Mouse (Mus musculus) splenic B cell, adult 2 months (primary cell): Measurements from ENCODE around the gene Tram2.

Source experiments
- DNase-seq: peaks from one replicate; pipeline ENCODE4 v3.0.0-alpha.2; 2011; ENCODE audit warnings: low read depth, low spot score
- H3K27me3 ChIP-seq: 2 replicates; pipeline ENCODE4 v1.6.1; 2012; ENCODE audit warnings: mild to moderate bottlenecking, low read length, moderate library complexity, mixed read lengths; ENCODE audit not compliant: control insufficient read depth, poor library complexity, insufficient read depth, severe bottlenecking
- H3K36me3 ChIP-seq: 2 replicates; pipeline ENCODE4 v1.6.1; 2012; ENCODE audit warnings: mild to moderate bottlenecking, low read length, moderate library complexity, mixed read lengths; ENCODE audit not compliant: control insufficient read depth, poor library complexity, insufficient read depth, severe bottlenecking

Gene Tram2

GRCm38 (mm10) chr1:21079217-21079773 lies at the start of gene Tram2:
Tram2 (minus strand) TSS chr1:21079229.
- Histone ChIP-seq H3K36me3 (no peaks in the 10 kb centered on the region), H3K27me3 (no peaks in the 10 kb centered on the region)
- peak; percentile 96 for DNase-seq

- no peaks in the 10 kb centered on the region for H3K27me3 ChIP-seq
- no peak for DNase-seq
- H3K36me3 ChIP-seq = no peaks in the 10 kb centered on the region
These were observed 45.8 kb upstream of the Tram2 start for GRCm38 (mm10) chr1:21124713-21125336.

- Histone ChIP-seq H3K27me3 (no peaks in the 10 kb centered on the region), H3K36me3 (no peaks in the 10 kb centered on the region)
- no peak for DNase-seq
These were observed 24.8 kb upstream of the Tram2 start for GRCm38 (mm10) chr1:21103784-21104183.

- Histone ChIP-seq H3K27me3 (no peaks in the 10 kb centered on the region), H3K36me3 (no peaks in the 10 kb centered on the region)
- peak; percentile 79 for DNase-seq
These were observed 22.4 kb upstream of the Tram2 start for GRCm38 (mm10) chr1:21101221-21102006.

GRCm38 (mm10) chr1:21100726-21101125 lies 21.7 kb upstream of the Tram2 start:
- DNase-seq = no peak
- H3K36me3 ChIP-seq = no peaks in the 10 kb centered on the region
- H3K27me3 ChIP-seq = no peaks in the 10 kb centered on the region

- DNase-seq = no peak
- Histone ChIP-seq H3K36me3 (no peaks in the 10 kb centered on the region), H3K27me3 (no peaks in the 10 kb centered on the region)
These were observed 18.3 kb upstream of the Tram2 start for GRCm38 (mm10) chr1:21097001-21097989.

GRCm38 (mm10) chr1:21094644-21095215 lies 15.7 kb upstream of the Tram2 start:
- DNase-seq = no peak
- H3K36me3 ChIP-seq = no peaks in the 10 kb centered on the region
- no peaks in the 10 kb centered on the region for H3K27me3 ChIP-seq

- H3K36me3 ChIP-seq = no peaks in the 10 kb centered on the region
- no peak for DNase-seq
- H3K27me3 ChIP-seq = no peaks in the 10 kb centered on the region
These were observed 10.7 kb upstream of the Tram2 start for GRCm38 (mm10) chr1:21089661-21090117.

- no peaks in the 10 kb centered on the region for H3K36me3 ChIP-seq
- no peaks in the 10 kb centered on the region for H3K27me3 ChIP-seq
- no peak for DNase-seq
These were observed 7.3 kb upstream of the Tram2 start for GRCm38 (mm10) chr1:21086291-21086690.

- Histone ChIP-seq H3K27me3 (no peaks in the 10 kb centered on the region), H3K36me3 (no peaks in the 10 kb centered on the region)
- DNase-seq = no peak
These were observed 5.6 kb upstream of the Tram2 start for GRCm38 (mm10) chr1:21084661-21085060.

GRCm38 (mm10) chr1:21080362-21080761 lies 1.3 kb upstream of the Tram2 start:
- Histone ChIP-seq H3K36me3 (no peaks in the 10 kb centered on the region), H3K27me3 (no peaks in the 10 kb centered on the region)
- peak; percentile 6 for DNase-seq

- DNase-seq = no peak
- H3K27me3 ChIP-seq = no peaks in the 10 kb centered on the region
These were observed 381 bp downstream of the Tram2 start for GRCm38 (mm10) chr1:21078481-21079214.

GRCm38 (mm10) chr1:21077619-21078018 lies 1.4 kb downstream of the Tram2 start:
- Histone ChIP-seq H3K36me3 (no peaks in the 10 kb centered on the region), H3K27me3 (no peaks in the 10 kb centered on the region)
- DNase-seq = no peak

More at GRCm38 (mm10) chr1:21078481-21079214, 381 bp downstream of the Tram2 start:
- no peaks in the 10 kb centered on the region for H3K36me3 ChIP-seq
